Mouse (Mus musculus) intestine, embryonic 16.5 days (tissue): ENCODE measurements around the gene Cdk5rap1. TPM values are rescaled to one million over a fixed set of nuclear protein-coding genes. Genes with fewer than 3 reads are reported as not detected.
A peak's percentile ranks its signal among the peaks of the same experiment; 100 is the strongest.

ENCODE experiments used
- ATAC-seq: fragments of 200-750 bp; cut with Nextera tagmentation; 2 replicates; pipeline ENCODE4 v1.8.0; 2017; ENCODE audit warnings: moderate TSS enrichment, moderate library complexity
- H3K27ac ChIP-seq: fragments of 300-500 bp; sonication (generic); 2 replicates; pipeline ENCODE4 v1.5.1; 2014; ENCODE audit warnings: mild to moderate bottlenecking, low read length
- H3K27me3 ChIP-seq: fragments of 300-500 bp; sonication (generic); replicated peaks from 2 replicates; pipeline ENCODE4 v1.6.1; 2014; ENCODE audit warnings: low read length, control low read depth, mixed read lengths; ENCODE audit not compliant: control insufficient read depth, insufficient read depth
- H3K36me3 ChIP-seq: fragments of 300-500 bp; sonication (generic); 2 replicates; pipeline ENCODE4 v1.6.1; 2014; ENCODE audit warnings: low read length, control low read depth; ENCODE audit not compliant: control insufficient read depth, insufficient read depth
- H3K4me1 ChIP-seq: fragments of 300-500 bp; sonication (generic); 2 replicates; pipeline ENCODE4 v1.6.1; 2014; ENCODE audit warnings: low read length, control low read depth, mixed read lengths; ENCODE audit not compliant: control insufficient read depth, insufficient read depth
- H3K4me2 ChIP-seq: fragments of 300-500 bp; sonication (generic); 2 replicates; pipeline ENCODE4 v1.6.1; 2014; ENCODE audit warnings: low read depth, low read length, control low read depth
- H3K4me3 ChIP-seq: fragments of 300-500 bp; sonication (generic); 2 replicates; pipeline ENCODE4 v1.5.1; 2014; ENCODE audit warnings: mild to moderate bottlenecking, low read length
- H3K9ac ChIP-seq: fragments of 300-500 bp; sonication (generic); 2 replicates; pipeline ENCODE4 v1.6.1; 2014; ENCODE audit warnings: low read depth, low read length
- H3K9me3 ChIP-seq: fragments of 300-500 bp; sonication (generic); 2 replicates; pipeline ENCODE4 v1.6.1; 2016; ENCODE audit warnings: low read length, control low read depth; ENCODE audit not compliant: control insufficient read depth
- WGBS: fragments of 180-500 bp; shearing (Covaris S2); extraction: QIAGEN DNeasy Blood & Tissue Kit; methylation state at CpG from one replicate; pipeline ENCODE4 v1.1.7; 2014; 5-methylcytosine and 5-hydroxymethylcytosine counted together
- polyA plus RNA-seq: library from polyadenylated mRNA; unstranded; fragments of >200 nt; fragmentation: Nextera tagmentation; extraction: Ambion mirVana; gene quantifications from 2 replicates; pipeline ENCODE4 v1.2.1, GENCODE M21; 2015

The Cdk5rap1 gene
- 16.9 and 18.1 TPM in 2 replicates for polyA plus RNA-seq

DNA sequence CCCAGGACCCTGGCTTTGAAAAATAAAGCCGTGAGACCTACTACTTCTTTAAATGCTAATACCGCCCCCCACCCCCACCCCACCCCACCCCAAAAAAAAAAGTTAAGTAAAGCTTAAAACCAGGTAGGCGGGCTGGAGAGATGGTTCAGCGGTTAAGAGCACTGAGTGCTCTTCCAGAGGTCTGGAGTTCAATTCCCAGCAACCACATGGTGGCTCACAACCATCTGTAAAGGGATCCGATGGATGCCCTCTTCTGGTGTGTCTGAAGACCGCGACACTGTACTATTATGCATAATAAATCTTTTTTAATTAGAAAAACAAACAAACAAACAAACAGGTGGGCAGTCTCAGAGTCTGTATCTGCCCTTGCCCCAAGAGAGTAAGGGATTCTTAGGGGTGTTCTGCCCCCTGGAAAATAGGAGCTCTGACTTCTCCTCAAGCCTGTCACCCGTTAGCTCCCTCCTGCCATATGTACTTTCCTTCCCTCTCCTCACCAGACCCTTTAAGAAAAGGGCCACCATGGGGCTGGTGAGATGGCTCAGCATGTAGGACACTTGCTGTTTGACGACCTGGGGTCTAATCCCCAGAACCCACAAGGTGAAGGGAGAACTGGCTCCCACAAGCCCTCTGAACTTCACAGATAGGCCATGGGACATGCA, at the start of gene Cdk5rap1:
Gene Cdk5rap1 (minus strand): TSS at position 169 of the 659 bp plus-strand sequence.
- peaks cover 4% of the 10 kb centered on the region; the same call in 1 of the 2 replicates for H3K4me1 ChIP-seq
- peak within 1 kb of the TSS; percentile 69 for H3K4me2 ChIP-seq
- H3K27me3 ChIP-seq, result no peaks in the 10 kb centered on the region
- H3K4me3 ChIP-seq, result peak within 1 kb of the TSS; percentile 90
- H3K36me3 ChIP-seq, result no peaks in the 10 kb centered on the region
- WGBS, result 17% methylated on average over 9 of the region's 9 CpGs
- ATAC-seq, result peak; percentile 43
- H3K9me3 ChIP-seq, result no peaks in the 10 kb centered on the region
- peak within 1 kb of the TSS; percentile 99 for H3K9ac ChIP-seq
- H3K27ac ChIP-seq, result peak within 1 kb of the TSS; percentile 98

DNA sequence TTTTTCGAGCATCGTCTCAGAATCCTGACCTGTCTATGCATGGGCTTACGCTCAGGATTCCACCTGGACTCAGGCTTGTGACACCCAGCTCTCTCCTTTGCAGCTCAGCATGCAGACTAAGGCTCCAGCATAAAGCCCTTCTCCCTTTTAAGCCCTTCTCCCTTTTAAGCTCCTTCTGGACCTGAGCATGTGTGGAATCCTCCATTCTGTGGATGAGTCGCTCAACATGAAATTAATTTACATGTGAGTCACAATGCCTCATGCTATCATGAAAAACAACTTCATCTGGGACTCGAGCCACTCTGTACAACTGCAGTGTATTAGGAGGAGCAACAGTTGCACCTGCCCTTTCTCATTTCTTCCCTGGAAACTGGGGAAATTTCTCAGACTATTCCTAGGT, 49.4 kb upstream of the Cdk5rap1 start:
- H3K27me3 ChIP-seq, result no peaks in the 10 kb centered on the region
- 76% methylated on average over 5 of the region's 5 CpGs for WGBS

GRCm38 (mm10) chr2:154420942-154421731, 48.3 kb upstream of the Cdk5rap1 start:
- WGBS, result 41% methylated on average over 7 of the region's 7 CpGs
- H3K27ac ChIP-seq, result no peak overlapping the region
- H3K9ac ChIP-seq, result no peak overlapping the region
- no peak overlapping the region for H3K4me2 ChIP-seq
- no peak overlapping the region for H3K4me3 ChIP-seq
- no peak for ATAC-seq
- no peaks in the 10 kb centered on the region for H3K4me1 ChIP-seq
- H3K27me3 ChIP-seq, result no peaks in the 10 kb centered on the region
- H3K36me3 ChIP-seq, result no peaks in the 10 kb centered on the region
- no peaks in the 10 kb centered on the region; the same call in 1 of the 2 replicates for H3K9me3 ChIP-seq

More for the DNA sequence above, 49.4 kb upstream of the Cdk5rap1 start:
- no peak overlapping the region for H3K9ac ChIP-seq
- H3K27ac ChIP-seq, result no peak overlapping the region
- H3K9me3 ChIP-seq, result no peaks in the 10 kb centered on the region; the same call in 1 of the 2 replicates
- ATAC-seq, result no peak
- no peak overlapping the region for H3K4me2 ChIP-seq
- no peaks in the 10 kb centered on the region; the same call in 1 of the 2 replicates for H3K4me1 ChIP-seq
- no peak overlapping the region for H3K4me3 ChIP-seq
- H3K36me3 ChIP-seq, result no peaks in the 10 kb centered on the region

DNA sequence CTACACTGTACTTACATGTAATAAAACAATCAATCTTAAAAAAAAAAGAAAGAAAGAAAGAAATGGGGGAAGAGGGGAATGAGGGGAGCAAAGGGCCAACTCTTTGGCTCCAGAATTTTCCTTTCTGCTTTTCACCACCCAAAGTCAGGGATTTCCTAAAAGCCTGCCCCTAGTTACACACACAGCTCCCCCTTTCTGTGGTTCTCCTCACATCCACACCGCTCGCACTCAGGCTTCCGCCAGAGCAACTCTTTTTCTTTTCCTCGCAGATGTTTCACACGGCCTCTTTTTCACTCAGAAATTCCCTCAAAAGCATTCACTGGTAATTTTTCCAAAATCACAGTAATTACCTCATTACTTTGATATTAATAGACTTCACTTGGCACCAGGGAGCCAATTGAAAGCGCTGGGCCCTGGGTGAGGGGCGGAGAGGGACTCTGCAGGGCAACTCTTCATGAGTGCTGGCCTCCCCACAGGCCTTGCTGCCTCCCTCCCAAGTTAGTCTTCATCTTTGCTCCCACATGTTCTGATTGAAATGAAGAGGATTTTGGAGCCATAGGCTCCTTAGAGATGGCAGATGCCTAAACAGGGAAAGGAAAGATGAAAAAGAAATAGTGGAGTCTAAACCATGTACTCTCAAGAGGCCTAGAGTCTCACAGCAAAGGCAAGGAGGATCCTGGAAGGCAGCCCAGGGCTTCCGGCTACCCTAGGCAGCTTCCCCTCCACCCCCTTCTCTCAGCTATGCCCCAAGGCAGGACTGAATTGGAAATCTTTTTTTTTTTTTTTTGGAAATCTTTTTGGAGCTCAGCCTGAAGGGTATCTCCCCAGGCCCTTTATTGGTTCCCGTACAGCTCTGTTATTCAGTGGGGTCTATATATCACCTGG, 47.1 kb upstream of the Cdk5rap1 start:
- ATAC-seq, result no peak
- H3K9me3 ChIP-seq, result no peaks in the 10 kb centered on the region
- no peaks in the 10 kb centered on the region for H3K4me1 ChIP-seq
- H3K36me3 ChIP-seq, result no peaks in the 10 kb centered on the region
- H3K4me3 ChIP-seq, result no peak overlapping the region
- no peak overlapping the region for H3K9ac ChIP-seq
- H3K27ac ChIP-seq, result no peak overlapping the region
- 79% methylated on average over 9 of the region's 9 CpGs for WGBS
- no peak overlapping the region for H3K4me2 ChIP-seq
- H3K27me3 ChIP-seq, result no peaks in the 10 kb centered on the region

DNA sequence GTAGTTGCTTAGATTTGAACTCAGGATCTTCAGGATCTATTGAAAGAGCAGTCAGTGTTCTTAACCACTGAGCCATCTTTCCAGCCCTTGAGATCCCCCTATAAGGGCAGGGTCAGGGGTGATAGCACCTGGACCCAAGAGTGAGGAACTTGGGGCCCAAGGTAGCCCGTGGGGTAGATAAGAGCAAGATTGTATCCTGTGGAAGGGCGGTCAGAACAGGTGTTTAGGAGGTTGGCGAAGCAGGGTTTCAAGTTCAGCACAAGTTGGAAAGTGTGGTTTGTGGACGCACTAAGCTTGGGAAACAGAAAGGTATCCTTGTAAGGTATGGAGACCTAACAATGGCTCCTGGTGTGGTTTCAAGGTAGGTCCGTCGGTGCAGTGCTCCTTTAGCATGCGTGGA, 45.2 kb upstream of the Cdk5rap1 start:
- WGBS, result 84% methylated on average over 7 of the region's 7 CpGs

GRCm38 (mm10) chr2:154417107-154417506, 44.3 kb upstream of the Cdk5rap1 start:
- Histone ChIP-seq H3K27me3 (no peaks in the 10 kb centered on the region), H3K4me2 (no peak overlapping the region), H3K4me3 (no peak overlapping the region), H3K9me3 (no peaks in the 10 kb centered on the region), H3K4me1 (no peaks in the 10 kb centered on the region), H3K9ac (no peak overlapping the region), H3K27ac (no peak overlapping the region), H3K36me3 (no peaks in the 10 kb centered on the region)
- WGBS, result 20% methylated on average over 3 of the region's 3 CpGs
- ATAC-seq, result no peak

More for the DNA sequence above, 45.2 kb upstream of the Cdk5rap1 start:
- 0 out of 2 replicates have a peak, but pooled peaks have one; percentile 16 for ATAC-seq
- Histone ChIP-seq H3K36me3 (no peaks in the 10 kb centered on the region), H3K27me3 (no peaks in the 10 kb centered on the region), H3K4me2 (no peak overlapping the region), H3K9ac (no peak overlapping the region), H3K4me3 (no peak overlapping the region), H3K27ac (no peak overlapping the region), H3K4me1 (no peaks in the 10 kb centered on the region), H3K9me3 (no peaks in the 10 kb centered on the region)

- Histone ChIP-seq H3K27me3 (no peaks in the 10 kb centered on the region), H3K9me3 (no peaks in the 10 kb centered on the region)
These were observed 39.3 kb upstream of the Cdk5rap1 start for GRCm38 (mm10) chr2:154412018-154412666.

GRCm38 (mm10) chr2:154410355-154410754, 37.5 kb upstream of the Cdk5rap1 start:
- Histone ChIP-seq H3K36me3 (no peaks in the 10 kb centered on the region), H3K4me3 (no peak overlapping the region), H3K9ac (no peak overlapping the region), H3K4me1 (peaks cover 4% of the 10 kb centered on the region), H3K4me2 (no peak overlapping the region), H3K27ac (no peak overlapping the region), H3K9me3 (no peaks in the 10 kb centered on the region), H3K27me3 (no peaks in the 10 kb centered on the region)
- WGBS, result 44% methylated on average over 2 of the region's 2 CpGs
- no peak for ATAC-seq

More at GRCm38 (mm10) chr2:154412018-154412666, 39.3 kb upstream of the Cdk5rap1 start:
- no peaks in the 10 kb centered on the region for H3K36me3 ChIP-seq
- no peak for ATAC-seq
- no peak overlapping the region for H3K9ac ChIP-seq
- no peak overlapping the region for H3K27ac ChIP-seq
- H3K4me2 ChIP-seq, result no peak overlapping the region
- no peak overlapping the region for H3K4me3 ChIP-seq
- peaks cover 4% of the 10 kb centered on the region for H3K4me1 ChIP-seq
- 69% methylated on average over 7 of the region's 7 CpGs for WGBS
